Mouse (Mus musculus): ENCODE measurements at regions not wholly inside any gene's neighbourhood (a gene's known extent, or its start where the extent isn't known, plus 50 kb on each side); places are given as distances from the start of the nearest gene placed in this dataset.

GRCm38 (mm10) chr2:33942085-33942484, 54.3 kb upstream of the Mvb12b start:
- TF ChIP-seq CTCF (IDR thresholded peaks at IDR 0.05; ENCODE audit: low read depth) (no peak), EP300 (IDR thresholded peaks at IDR 0.05; ENCODE audit: low read depth) (no peak)
- no peaks in the 10 kb centered on the region for H3K4me1 ChIP-seq (ENCODE audit: insufficient read depth)
- ATAC-seq = no peak
- H3K9ac ChIP-seq (replicated peaks) = no peak overlapping the region
- no peaks in the 10 kb centered on the region for H3K9me3 ChIP-seq (ENCODE audit: low read length)
- H3K27me3 ChIP-seq (ENCODE audit: insufficient read depth, low read length) = no peaks in the 10 kb centered on the region
- WGBS (ENCODE audit: insufficient replicate concordance) = 60% methylated on average over 2 of the region's 2 CpGs
- no peak overlapping the region for H3K4me2 ChIP-seq (ENCODE audit: low read depth, low read length)
- H3K36me3 ChIP-seq (replicated peaks; ENCODE audit: insufficient read depth, low read length) = no peaks in the 10 kb centered on the region
- no peak for DNase-seq
- no peak overlapping the region for H3K4me3 ChIP-seq (ENCODE audit: low read depth, low read length)
- no peak overlapping the region for H3K27ac ChIP-seq (ENCODE audit: low read depth)

GRCm38 (mm10) chr2:33941316-33941715, 53.6 kb upstream of the Mvb12b start:
- H3K36me3 ChIP-seq (replicated peaks; ENCODE audit: insufficient read depth, low read length) = no peaks in the 10 kb centered on the region
- ATAC-seq = no peak
- WGBS (ENCODE audit: insufficient replicate concordance) = 80% methylated on average over 11 of the region's 11 CpGs

GRCm38 (mm10) chr2:33939836-33940235, 52.1 kb upstream of the Mvb12b start:
- Histone ChIP-seq H3K27me3 (ENCODE audit: insufficient read depth, low read length) (no peaks in the 10 kb centered on the region), H3K4me2 (ENCODE audit: low read depth, low read length) (no peak overlapping the region), H3K36me3 (replicated peaks; ENCODE audit: insufficient read depth, low read length) (no peaks in the 10 kb centered on the region), H3K4me1 (ENCODE audit: insufficient read depth) (no peaks in the 10 kb centered on the region), H3K9ac (replicated peaks) (no peak overlapping the region), H3K4me3 (ENCODE audit: low read depth, low read length) (no peak overlapping the region), H3K27ac (ENCODE audit: low read depth) (no peak overlapping the region), H3K9me3 (ENCODE audit: low read length) (no peaks in the 10 kb centered on the region)
- WGBS (ENCODE audit: insufficient replicate concordance) = 75% methylated on average over 4 of the region's 4 CpGs
- ATAC-seq (no peak), DNase-seq (no peak)
- TF ChIP-seq CTCF (IDR thresholded peaks at IDR 0.05; ENCODE audit: low read depth) = no peak
- TF ChIP-seq EP300 (IDR thresholded peaks at IDR 0.05; ENCODE audit: low read depth) = no peak

More at GRCm38 (mm10) chr2:33941316-33941715, 53.6 kb upstream of the Mvb12b start:
- no peak overlapping the region for H3K4me2 ChIP-seq (ENCODE audit: low read depth, low read length)
- no peak for TF ChIP-seq CTCF (IDR thresholded peaks at IDR 0.05; ENCODE audit: low read depth)
- no peak for TF ChIP-seq EP300 (IDR thresholded peaks at IDR 0.05; ENCODE audit: low read depth)
- no peaks in the 10 kb centered on the region for H3K27me3 ChIP-seq (ENCODE audit: insufficient read depth, low read length)
- no peak overlapping the region for H3K27ac ChIP-seq (ENCODE audit: low read depth)
- H3K9me3 ChIP-seq (ENCODE audit: low read length) = no peaks in the 10 kb centered on the region
- no peaks in the 10 kb centered on the region for H3K4me1 ChIP-seq (ENCODE audit: insufficient read depth)
- no peak for DNase-seq
- no peak overlapping the region for H3K4me3 ChIP-seq (ENCODE audit: low read depth, low read length)
- H3K9ac ChIP-seq (replicated peaks) = no peak overlapping the region
